Mouse (Mus musculus): ENCODE results near the gene Zfp51. TPM values are rescaled to one million over a fixed set of nuclear protein-coding genes. Genes with fewer than 3 reads are reported as not detected.
"Not testable (repeated sequence)": the region's sequence is repeated elsewhere in the genome, so short reads cannot be mapped to it uniquely, and the experiment has no call there.

The Zfp51 gene
- polyA plus RNA-seq, 1 experiment from 2014 or later, result 16.7 TPM

DNA sequence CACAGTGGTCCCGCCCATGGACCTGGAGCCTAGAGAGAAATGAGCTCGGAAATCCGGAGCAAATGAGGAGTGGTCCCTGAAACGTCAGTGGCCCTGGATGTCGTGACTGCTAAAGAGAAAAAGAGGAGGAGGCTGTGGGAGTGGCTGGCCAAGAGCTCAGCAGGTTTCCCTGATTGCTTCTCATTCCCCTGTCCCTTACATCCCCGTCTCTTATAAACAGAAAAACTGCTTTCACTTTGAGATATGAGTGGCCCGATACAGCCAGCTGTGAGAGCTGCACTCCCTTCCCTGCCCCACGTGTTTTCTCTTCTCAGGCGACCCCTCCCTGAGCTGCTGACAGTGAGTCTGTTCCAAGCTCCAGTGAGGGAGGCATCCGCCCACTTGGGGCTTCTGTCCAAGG lies 24.6 kb downstream of the Zfp51 start:
- H3K27ac ChIP-seq (ENCODE audit: low read depth, low read length); H3K36me3 ChIP-seq (ENCODE audit: control insufficient read depth, insufficient read depth, low read length); H3K9me3 ChIP-seq (ENCODE audit: control insufficient read depth, low read length); DNase-seq (ENCODE audit: low spot score, missing footprints); H3K4me3 ChIP-seq (ENCODE audit: low read depth, low read length); H3K27me3 ChIP-seq (ENCODE audit: control insufficient read depth, insufficient read depth, low read length); H3K9ac ChIP-seq (ENCODE audit: low read length); H3K4me1 ChIP-seq (ENCODE audit: control insufficient read depth, insufficient read depth, low read length); H3K4me2 ChIP-seq; ATAC-seq (ENCODE audit: low FRiP score): not testable (repeated sequence)
- 33% methylated on average over 10 of the region's 10 CpGs for WGBS

DNA sequence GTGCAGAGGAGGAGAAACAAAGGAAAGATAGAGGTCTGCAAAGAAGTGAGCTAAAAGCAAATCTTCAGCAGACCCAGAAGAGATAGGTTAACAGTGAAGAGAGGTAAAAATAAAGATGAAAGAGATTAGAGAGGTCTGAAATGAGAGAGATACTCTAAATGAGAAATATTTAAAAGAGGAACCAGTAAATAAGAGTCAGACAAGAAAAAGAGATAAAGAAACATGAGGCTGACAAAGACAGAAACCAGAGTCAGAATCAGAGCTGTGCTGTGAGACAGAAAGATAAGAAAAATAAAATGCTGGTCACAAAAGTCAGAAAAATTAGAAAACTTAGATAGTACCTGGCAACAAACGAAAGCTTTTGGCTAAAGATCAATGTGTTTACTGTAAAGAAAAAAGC lies 25.1 kb downstream of the Zfp51 start:
- H3K4me2 ChIP-seq; H3K4me3 ChIP-seq (ENCODE audit: low read depth, low read length); H3K36me3 ChIP-seq (ENCODE audit: control insufficient read depth, insufficient read depth, low read length); H3K27ac ChIP-seq (ENCODE audit: low read depth, low read length); DNase-seq (ENCODE audit: low spot score, missing footprints); H3K9me3 ChIP-seq (ENCODE audit: control insufficient read depth, low read length); H3K4me1 ChIP-seq (ENCODE audit: control insufficient read depth, insufficient read depth, low read length); H3K27me3 ChIP-seq (ENCODE audit: control insufficient read depth, insufficient read depth, low read length); H3K9ac ChIP-seq (ENCODE audit: low read length); ATAC-seq (ENCODE audit: low FRiP score): not testable (repeated sequence)
- WGBS, result 100% methylated on average over 1 of the region's 1 CpGs

DNA sequence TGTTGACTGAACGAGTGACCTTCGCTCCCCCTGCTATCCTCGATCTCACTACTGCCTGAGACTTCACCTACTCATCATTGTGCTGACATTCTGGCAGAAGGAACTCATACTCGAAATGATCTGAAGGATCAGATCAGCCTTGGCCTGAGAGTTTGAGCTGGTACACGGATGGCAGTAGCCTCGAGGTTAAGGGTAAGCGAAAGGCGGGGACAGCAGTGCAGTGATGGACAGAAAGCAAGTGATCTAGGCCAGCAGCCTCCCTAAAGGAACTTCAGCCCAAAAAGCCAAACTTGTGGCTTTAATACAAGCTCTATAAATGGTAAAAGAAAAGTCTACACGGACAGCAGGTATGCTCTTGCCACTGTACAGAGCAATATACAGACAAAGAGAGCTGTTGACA lies 26.2 kb downstream of the Zfp51 start:
- H3K27ac ChIP-seq (ENCODE audit: low read depth, low read length); H3K9ac ChIP-seq (ENCODE audit: low read length); H3K4me1 ChIP-seq (ENCODE audit: control insufficient read depth, insufficient read depth, low read length); H3K4me2 ChIP-seq; H3K36me3 ChIP-seq (ENCODE audit: control insufficient read depth, insufficient read depth, low read length); H3K9me3 ChIP-seq (ENCODE audit: control insufficient read depth, low read length); H3K4me3 ChIP-seq (ENCODE audit: low read depth, low read length); ATAC-seq (ENCODE audit: low FRiP score); DNase-seq (ENCODE audit: low spot score, missing footprints); H3K27me3 ChIP-seq (ENCODE audit: control insufficient read depth, insufficient read depth, low read length): not testable (repeated sequence)
- WGBS, result 79% methylated on average over 4 of the region's 9 CpGs

DNA sequence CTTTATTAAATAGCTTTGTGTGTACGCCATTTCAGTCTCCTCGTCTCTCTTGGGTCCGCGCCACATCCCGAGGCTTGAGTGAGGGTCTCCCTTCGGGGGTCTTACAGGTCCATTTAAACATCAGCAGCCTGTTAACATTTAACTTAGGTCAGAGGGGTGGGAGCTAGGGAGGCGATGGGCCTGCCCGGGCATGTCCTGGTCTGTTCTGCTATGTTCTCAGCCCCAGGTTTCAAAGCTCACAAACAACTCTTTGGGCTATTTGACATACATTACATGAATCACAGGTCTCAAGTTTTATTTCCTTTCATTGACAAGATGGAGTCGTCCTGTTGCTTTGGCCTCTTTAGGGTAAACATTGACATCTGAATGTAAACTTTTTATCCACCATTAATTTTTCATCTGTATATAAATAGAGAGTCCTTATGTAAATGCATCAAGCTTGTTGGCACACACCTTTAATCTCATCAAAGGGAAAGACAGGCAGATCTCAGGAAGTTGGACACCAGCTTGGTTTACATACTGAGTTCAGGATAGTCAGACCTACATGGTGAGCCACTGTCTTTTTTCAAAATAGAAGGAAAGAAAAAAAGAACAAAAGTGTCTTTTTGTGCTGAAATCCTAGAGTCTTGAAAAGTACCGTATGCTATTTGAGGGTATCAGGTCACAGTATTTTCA lies 28.1 kb downstream of the Zfp51 start:
- not testable (repeated sequence) for H3K4me2 ChIP-seq; H3K27me3 ChIP-seq (ENCODE audit: control insufficient read depth, insufficient read depth, low read length); H3K4me1 ChIP-seq (ENCODE audit: control insufficient read depth, insufficient read depth, low read length); DNase-seq (ENCODE audit: low spot score, missing footprints); H3K9ac ChIP-seq (ENCODE audit: low read length); H3K4me3 ChIP-seq (ENCODE audit: low read depth, low read length); H3K9me3 ChIP-seq (ENCODE audit: control insufficient read depth, low read length); H3K27ac ChIP-seq (ENCODE audit: low read depth, low read length); ATAC-seq (ENCODE audit: low FRiP score); H3K36me3 ChIP-seq (ENCODE audit: control insufficient read depth, insufficient read depth, low read length)
- WGBS, result 92% methylated on average over 10 of the region's 10 CpGs

DNA sequence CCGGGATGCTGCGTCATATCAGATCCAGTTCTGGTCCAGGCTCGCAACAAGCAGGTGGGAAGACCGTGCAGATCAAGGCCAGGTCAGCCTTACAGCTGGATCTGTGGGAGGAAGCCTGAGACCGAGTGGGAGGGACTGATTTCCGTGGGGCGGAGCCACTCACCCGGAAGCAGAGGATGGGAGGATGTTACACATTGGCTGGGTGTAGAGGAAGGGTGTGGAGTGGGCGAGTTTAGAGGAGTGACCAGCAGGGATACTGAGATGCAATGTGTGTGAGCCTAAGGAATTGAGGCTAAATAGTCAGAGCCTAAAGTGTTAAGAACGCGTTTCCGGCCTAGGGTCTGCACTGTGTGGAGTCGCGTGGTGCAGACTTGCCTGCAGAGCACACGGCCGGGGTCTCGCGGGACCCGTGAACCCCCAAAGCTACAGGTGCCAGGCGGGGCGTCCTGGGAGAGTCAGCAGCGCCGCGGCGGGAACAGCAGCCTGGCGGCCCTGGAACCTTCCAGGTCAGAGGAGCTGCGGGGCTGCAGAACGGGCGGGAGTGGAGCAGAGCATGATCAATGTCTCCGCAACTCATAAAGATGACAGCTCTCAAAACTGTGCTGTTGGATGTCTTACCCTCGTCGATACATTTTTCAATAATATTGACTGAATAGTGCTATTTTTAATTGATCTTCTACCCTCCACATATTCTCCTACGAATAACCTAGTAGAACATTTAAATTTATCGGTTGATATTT lies 38.8 kb downstream of the Zfp51 start, which contains the start of gene Zfp53:
Gene Zfp53, plus strand, starts transcription at position 239 of the 740 bp plus-strand sequence.
- WGBS, result 2% methylated on average over 34 of the region's 34 CpGs
- no peaks in the 10 kb centered on the region for H3K36me3 ChIP-seq (ENCODE audit: control insufficient read depth, insufficient read depth, low read length)

DNA sequence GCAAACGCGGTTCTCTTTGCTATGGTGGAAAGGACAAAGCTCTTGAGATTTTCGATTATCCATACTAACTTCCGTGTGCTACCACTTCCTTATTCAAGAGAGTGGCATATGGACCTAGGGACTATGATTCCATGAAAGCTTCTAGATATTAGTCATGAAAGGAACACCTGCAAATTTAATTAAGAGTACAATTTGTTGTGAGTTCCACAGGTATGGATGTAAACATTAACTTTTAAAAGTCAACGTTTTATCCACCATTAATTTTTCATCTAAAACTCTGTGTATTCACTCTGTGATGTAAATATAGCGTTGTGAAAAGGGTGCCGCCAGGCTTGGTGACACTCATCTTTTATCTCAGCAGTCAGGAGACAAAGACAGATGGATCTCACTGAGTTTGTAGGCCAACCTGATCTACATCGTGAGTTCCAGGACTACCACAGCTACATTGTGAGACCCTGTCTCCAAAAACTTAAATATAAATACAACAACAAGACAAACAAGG lies 39.4 kb downstream of the Zfp51 start:
- Histone ChIP-seq H3K4me1 (ENCODE audit: control insufficient read depth, insufficient read depth, low read length) (no peaks in the 10 kb centered on the region; the same call in 1 of the 2 replicates), H3K4me3 (ENCODE audit: low read depth, low read length) (peak overlapping the region; percentile 65), H3K27ac (ENCODE audit: low read depth, low read length) (no peak overlapping the region), H3K36me3 (ENCODE audit: control insufficient read depth, insufficient read depth, low read length) (no peaks in the 10 kb centered on the region), H3K9me3 (ENCODE audit: control insufficient read depth, low read length) (no peaks in the 10 kb centered on the region), H3K9ac (ENCODE audit: low read length) (peak overlapping the region; percentile 67), H3K27me3 (ENCODE audit: control insufficient read depth, insufficient read depth, low read length) (no peaks in the 10 kb centered on the region), H3K4me2 (peak overlapping the region; percentile 69)
- peak; percentile 82 for DNase-seq (ENCODE audit: low spot score, missing footprints)
- WGBS, result 27% methylated on average over 8 of the region's 8 CpGs
- no peak; the same call in 1 of the 2 replicates for ATAC-seq (ENCODE audit: low FRiP score)

More for the DNA sequence above, 38.8 kb downstream of the Zfp51 start, which contains the start of gene Zfp53:
- Histone ChIP-seq H3K9ac (ENCODE audit: low read length) (peak within 1 kb of the TSS; percentile 67), H3K4me2 (peak within 1 kb of the TSS; percentile 69), H3K27me3 (ENCODE audit: control insufficient read depth, insufficient read depth, low read length) (no peaks in the 10 kb centered on the region), H3K27ac (ENCODE audit: low read depth, low read length) (peak within 1 kb of the TSS; percentile 53; the same call in 1 of the 2 replicates), H3K4me3 (ENCODE audit: low read depth, low read length) (peak within 1 kb of the TSS; percentile 65), H3K4me1 (ENCODE audit: control insufficient read depth, insufficient read depth, low read length) (no peaks in the 10 kb centered on the region; the same call in 1 of the 2 replicates), H3K9me3 (ENCODE audit: control insufficient read depth, low read length) (no peaks in the 10 kb centered on the region)
- peak; percentile 94 for DNase-seq (ENCODE audit: low spot score, missing footprints)
- peak; percentile 100 for ATAC-seq (ENCODE audit: low FRiP score)

DNA sequence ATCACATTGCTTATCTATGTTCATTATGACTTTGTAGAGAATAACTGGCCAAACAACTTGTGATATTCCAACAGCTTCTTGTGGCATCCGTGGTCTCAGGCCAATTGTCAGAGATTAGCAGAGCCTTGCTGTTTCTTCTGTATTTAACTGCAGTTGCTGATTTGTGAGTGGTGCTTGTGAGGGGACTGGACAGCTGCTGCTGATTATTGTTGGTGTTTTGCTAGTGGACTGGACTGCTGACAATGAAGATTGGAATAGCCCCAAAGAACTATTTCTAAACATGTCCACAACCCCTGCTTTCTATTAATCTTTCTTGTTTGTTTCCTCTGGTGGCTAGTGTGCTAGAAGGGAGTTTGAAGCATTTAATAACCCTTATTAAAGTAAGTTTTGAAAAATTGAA lies 51.2 kb downstream of the Zfp51 start:
- Histone ChIP-seq H3K9ac (ENCODE audit: low read length) (no peak overlapping the region), H3K4me1 (ENCODE audit: control insufficient read depth, insufficient read depth, low read length) (no peaks in the 10 kb centered on the region), H3K27ac (ENCODE audit: low read depth, low read length) (no peak overlapping the region), H3K4me2 (no peak overlapping the region), H3K9me3 (ENCODE audit: control insufficient read depth, low read length) (no peaks in the 10 kb centered on the region), H3K36me3 (ENCODE audit: control insufficient read depth, insufficient read depth, low read length) (no peaks in the 10 kb centered on the region), H3K4me3 (ENCODE audit: low read depth, low read length) (no peak overlapping the region), H3K27me3 (ENCODE audit: control insufficient read depth, insufficient read depth, low read length) (no peaks in the 10 kb centered on the region)
- ATAC-seq (ENCODE audit: low FRiP score) (no peak), DNase-seq (ENCODE audit: low spot score, missing footprints) (no peak)
- WGBS, result 86% methylated on average over 1 of the region's 1 CpGs

DNA sequence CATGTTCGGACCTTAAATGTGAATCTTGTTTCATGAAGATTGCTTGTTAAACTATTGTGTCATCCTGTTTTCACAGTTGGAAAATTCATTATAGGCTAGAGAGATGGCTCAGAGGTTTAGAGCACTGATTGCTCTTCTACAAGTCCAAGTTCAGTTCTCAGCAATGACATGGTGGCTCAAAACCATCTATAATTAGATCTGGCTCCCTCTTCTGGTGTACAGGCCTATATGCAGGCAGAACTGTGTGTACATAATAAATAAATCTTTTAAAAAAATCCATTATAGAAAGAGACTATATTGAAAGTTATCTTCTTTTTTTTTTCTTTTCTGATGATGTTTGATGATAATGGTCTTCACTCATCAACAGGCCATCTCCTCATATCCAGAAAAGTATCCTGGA lies 54.4 kb downstream of the Zfp51 start:
- ATAC-seq (ENCODE audit: low FRiP score) (no peak), DNase-seq (ENCODE audit: low spot score, missing footprints) (no peak)
- WGBS, result 91% methylated on average over 1 of the region's 1 CpGs
- H3K9me3 ChIP-seq (ENCODE audit: control insufficient read depth, low read length), result no peaks in the 10 kb centered on the region
- H3K4me3 ChIP-seq (ENCODE audit: low read depth, low read length), result no peak overlapping the region
- no peaks in the 10 kb centered on the region for H3K4me1 ChIP-seq (ENCODE audit: control insufficient read depth, insufficient read depth, low read length)
- H3K27me3 ChIP-seq (ENCODE audit: control insufficient read depth, insufficient read depth, low read length), result no peaks in the 10 kb centered on the region
- H3K4me2 ChIP-seq, result no peak overlapping the region
- no peak overlapping the region for H3K27ac ChIP-seq (ENCODE audit: low read depth, low read length)
- H3K9ac ChIP-seq (ENCODE audit: low read length), result no peak overlapping the region
- peaks cover 5% of the 10 kb centered on the region; the same call in 1 of the 2 replicates for H3K36me3 ChIP-seq (ENCODE audit: control insufficient read depth, insufficient read depth, low read length)

DNA sequence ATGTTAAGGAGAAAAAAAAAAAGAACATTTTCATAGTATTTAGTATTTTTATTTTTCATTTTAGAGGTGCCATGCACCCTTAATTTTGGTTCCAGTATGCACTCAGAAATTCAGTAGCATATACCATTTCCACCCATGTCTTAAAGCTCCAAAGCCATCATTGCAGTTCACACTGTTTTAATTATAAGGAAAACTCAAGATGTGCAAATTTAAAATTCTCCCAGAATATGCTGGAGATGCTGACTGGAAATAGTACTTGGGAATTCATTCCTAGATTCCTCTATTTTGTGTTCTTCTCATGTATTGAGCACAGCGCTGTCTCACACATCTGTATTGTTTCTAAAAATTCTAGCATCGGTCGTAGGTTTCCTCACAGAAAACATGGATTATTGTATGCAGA lies 56.1 kb downstream of the Zfp51 start:
- 93% methylated on average over 3 of the region's 3 CpGs for WGBS

More for the DNA sequence above, 56.1 kb downstream of the Zfp51 start:
- no peak for ATAC-seq (ENCODE audit: low FRiP score)
- Histone ChIP-seq H3K4me2 (no peak overlapping the region), H3K36me3 (ENCODE audit: control insufficient read depth, insufficient read depth, low read length) (peaks cover 5% of the 10 kb centered on the region; the same call in 1 of the 2 replicates), H3K27me3 (ENCODE audit: control insufficient read depth, insufficient read depth, low read length) (no peaks in the 10 kb centered on the region), H3K4me1 (ENCODE audit: control insufficient read depth, insufficient read depth, low read length) (no peaks in the 10 kb centered on the region), H3K9ac (ENCODE audit: low read length) (no peak overlapping the region), H3K27ac (ENCODE audit: low read depth, low read length) (no peak overlapping the region), H3K9me3 (ENCODE audit: control insufficient read depth, low read length) (no peaks in the 10 kb centered on the region), H3K4me3 (ENCODE audit: low read depth, low read length) (no peak overlapping the region)
- DNase-seq (ENCODE audit: low spot score, missing footprints), result no peak
